Mouse (Mus musculus): ENCODE data around the gene Chid1. TPM values are rescaled to one million over a fixed set of nuclear protein-coding genes. Genes with fewer than 3 reads are reported as not detected.

Chid1 gene
- total RNA-seq, 2 experiments from 2014 or later, result 8.0 to 43.5 TPM

Other genes with a start within 250 kb of the Chid1 start
- gene Drd4, start 247.9 kb downstream of the Chid1 start, total RNA-seq (2015), result not detected in 2 replicates
- gene Drd4, start 247.9 kb downstream of the Chid1 start, total RNA-seq (2017), result not detected in 2 replicates
- 36.1 and 36.5 TPM in 2 replicates for gene Deaf1, start 212.2 kb downstream of the Chid1 start, total RNA-seq (2015)
- 11.4 and 14.6 TPM in 2 replicates for gene Deaf1, start 212.2 kb downstream of the Chid1 start, total RNA-seq (2017)
- gene Tmem80, start 212.1 kb downstream of the Chid1 start, total RNA-seq (2015), result 11.8 and 12.0 TPM in 2 replicates
- 6.0 and 8.7 TPM in 2 replicates for gene Tmem80, start 212.1 kb downstream of the Chid1 start, total RNA-seq (2017)
- not detected in 2 replicates for gene Eps8l2, start 201.0 kb downstream of the Chid1 start, total RNA-seq (2015)
- gene Eps8l2, start 201.0 kb downstream of the Chid1 start, total RNA-seq (2017), result not detected in 2 replicates
- gene Taldo1, start 147.7 kb downstream of the Chid1 start, total RNA-seq (2015), result 197 and 213 TPM in 2 replicates
- gene Taldo1, start 147.7 kb downstream of the Chid1 start, total RNA-seq (2017), result 795 and 884 TPM in 2 replicates
- gene Gatd1, start 125.7 kb downstream of the Chid1 start, total RNA-seq (2015), result 22.8 and 26.4 TPM in 2 replicates
- 12.9 and 13.1 TPM in 2 replicates for gene Gatd1, start 125.7 kb downstream of the Chid1 start, total RNA-seq (2017)
- 0.18 TPM in 1 of 2 replicates, not detected in the other for gene Cend1, start 110.4 kb downstream of the Chid1 start, total RNA-seq (2015)
- not detected in 2 replicates for gene Cend1, start 110.4 kb downstream of the Chid1 start, total RNA-seq (2017)
- 14.6 and 15.0 TPM in 2 replicates for gene Slc25a22, start 102.0 kb downstream of the Chid1 start, total RNA-seq (2015)
- gene Slc25a22, start 102.0 kb downstream of the Chid1 start, total RNA-seq (2017), result 3.2 and 6.4 TPM in 2 replicates
- gene Pidd1, start 95.8 kb downstream of the Chid1 start, total RNA-seq (2015), result 7.1 and 8.1 TPM in 2 replicates
- gene Pidd1, start 95.8 kb downstream of the Chid1 start, total RNA-seq (2017), result 6.1 and 10.5 TPM in 2 replicates
- 1,660 and 1,825 TPM in 2 replicates for gene Rplp2, start 92.5 kb downstream of the Chid1 start, total RNA-seq (2015)
- 1,271 and 1,459 TPM in 2 replicates for gene Rplp2, start 92.5 kb downstream of the Chid1 start, total RNA-seq (2017)
- 31.2 and 34.5 TPM in 2 replicates for gene Pnpla2, start 84.7 kb downstream of the Chid1 start, total RNA-seq (2015)
- gene Pnpla2, start 84.7 kb downstream of the Chid1 start, total RNA-seq (2017), result 9.1 and 12.3 TPM in 2 replicates
- 1.6 and 1.8 TPM in 2 replicates for gene Cracr2b, start 78.8 kb downstream of the Chid1 start, total RNA-seq (2015)
- 1.5 and 2.0 TPM in 2 replicates for gene Cracr2b, start 78.8 kb downstream of the Chid1 start, total RNA-seq (2017)
- 13.3 and 16.8 TPM in 2 replicates for gene Cd151, start 72.5 kb downstream of the Chid1 start, total RNA-seq (2015)
- 21.6 and 26.4 TPM in 2 replicates for gene Cd151, start 72.5 kb downstream of the Chid1 start, total RNA-seq (2017)
- gene Polr2l, start 64.7 kb downstream of the Chid1 start, total RNA-seq (2015), result 16.6 and 24.0 TPM in 2 replicates
- gene Polr2l, start 64.7 kb downstream of the Chid1 start, total RNA-seq (2017), result 17.9 and 27.6 TPM in 2 replicates
- 1.4 and 1.5 TPM in 2 replicates for gene Tspan4, start 64.6 kb downstream of the Chid1 start, total RNA-seq (2015)
- 1.9 and 3.3 TPM in 2 replicates for gene Tspan4, start 64.6 kb downstream of the Chid1 start, total RNA-seq (2017)
- 42.0 and 48.3 TPM in 2 replicates for gene Ap2a2, start 22.3 kb upstream of the Chid1 start, total RNA-seq (2015)
- 61.8 and 75.5 TPM in 2 replicates for gene Ap2a2, start 22.3 kb upstream of the Chid1 start, total RNA-seq (2017)
- gene Muc6, start 115.5 kb upstream of the Chid1 start, total RNA-seq (2015), result 0.16 and 0.39 TPM in 2 replicates
- 0.11 TPM in 1 of 2 replicates, not detected in the other for gene Muc6, start 115.5 kb upstream of the Chid1 start, total RNA-seq (2017)
- not detected in 2 replicates for gene Muc2, start 150.5 kb upstream of the Chid1 start, total RNA-seq (2015)
- gene Muc2, start 150.5 kb upstream of the Chid1 start, total RNA-seq (2017), result not detected in 2 replicates
- not detected in 2 replicates for gene Muc5ac, start 249.1 kb upstream of the Chid1 start, total RNA-seq (2015)
- gene Muc5ac, start 249.1 kb upstream of the Chid1 start, total RNA-seq (2017), result under 0.01 TPM in 1 of 2 replicates, not detected in the other

Measured in megakaryocyte, adult 5-6 weeks (primary cell).